ENCODE assay signal across 33 mouse cellular contexts in the genomic region with DNA sequence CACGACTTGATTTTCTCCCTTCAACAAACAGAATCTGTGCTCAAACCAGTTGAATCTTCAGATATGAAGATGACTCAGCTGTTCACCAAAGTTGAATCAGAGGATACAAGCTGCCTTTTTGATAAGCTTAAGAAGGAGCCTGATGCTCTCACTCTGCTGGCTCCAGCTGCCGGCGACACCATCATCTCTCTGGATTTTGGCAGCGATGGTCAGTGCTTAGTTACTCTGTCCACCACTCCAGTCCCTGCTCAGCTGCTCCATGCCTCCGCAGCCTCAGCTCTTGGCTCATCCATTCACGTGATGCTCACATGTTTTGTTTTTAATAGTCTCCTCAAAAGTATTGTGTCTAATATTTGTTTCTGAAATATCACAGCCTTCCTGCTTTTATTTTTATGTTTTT. TPM values are rescaled to one million over a fixed set of nuclear protein-coding genes. Genes with fewer than 3 reads are reported as not detected.
DNase-seq lines count a peak whose midpoint lies in the region; TF ChIP-seq lines count a peak whose summit lies in the region.
"Had no signal": no experiment of that assay in that cellular context is flagged by ENCODE, and none has a peak within 500 bp of the region (broad histone marks: within the 10 kb centered on the region; RNA-seq: fewer than 3 reads in every experiment).

No protein-coding gene starts in this region.

- TF ChIP-seq RAD21 in MEL (IDR thresholded peaks at IDR 0.05; ENCODE audit: low read depth, low read length) = no peak

- no peak overlapping the region for H3K27ac ChIP-seq in MEL (ENCODE audit: control insufficient read depth, low read depth, low read length)
- H3K27ac ChIP-seq: embryonic facial prominence, embryonic 12.5 days; heart, embryonic 15.5 days; hindbrain, embryonic 10.5 days; hindbrain, embryonic 15.5 days; limb, embryonic 10.5 days; limb, embryonic 15.5 days; liver, embryonic 13.5 days; macrophage; midbrain, embryonic 13.5 days; neural tube, embryonic 13.5 days had no signal

- TF ChIP-seq POLR2A in MEL (IDR thresholded peaks at IDR 0.05; ENCODE audit: control insufficient read depth in 1 of 2, insufficient read depth in 1 of 2, low read depth in 1 of 2, low read length in 2 of 2, poor library complexity in 1 of 2) = no peak

- no peaks in the 10 kb centered on the region for H3K4me1 ChIP-seq in MEL (ENCODE audit: control insufficient read depth in 1 of 2, insufficient read depth in 2 of 2, low read length in 2 of 2)
- H3K4me1 ChIP-seq: embryonic facial prominence, embryonic 12.5 days; hindbrain, embryonic 10.5 days; hindbrain, embryonic 15.5 days; limb, embryonic 10.5 days; limb, embryonic 15.5 days; liver, embryonic 13.5 days; midbrain, embryonic 13.5 days; neural tube, embryonic 13.5 days had no signal

- H3K27me3 ChIP-seq in MEL (ENCODE audit: control insufficient read depth in 1 of 2, insufficient read depth in 2 of 2, low read length in 2 of 2) = no peaks in the 10 kb centered on the region
- H3K27me3 ChIP-seq: CH12.LX; embryonic facial prominence, embryonic 12.5 days; heart, embryonic 15.5 days; hindbrain, embryonic 15.5 days; limb, embryonic 15.5 days; liver, embryonic 13.5 days; midbrain, embryonic 13.5 days; neural tube, embryonic 13.5 days had no signal

- no peak for TF ChIP-seq CTCF in MEL (IDR thresholded peaks at IDR 0.05 in 2 of 3, conservative IDR thresholded peaks at IDR 0.05 in 1 of 3; ENCODE audit: control insufficient read depth in 1 of 3, insufficient read depth in 1 of 3, low read depth in 2 of 3, low read length in 3 of 3, poor library complexity in 1 of 3, severe bottlenecking in 1 of 3)

- H3K36me3 ChIP-seq in MEL (ENCODE audit: control insufficient read depth in 1 of 2, insufficient read depth in 2 of 2, low read length in 2 of 2) = peaks cover 0 to 46% of the 10 kb centered on the region in 2 experiments; a peak in 2 of 4 replicates

- H3K4me3 ChIP-seq in MEL (ENCODE audit: control insufficient read depth in 1 of 2, insufficient read depth in 1 of 2, low read depth in 2 of 2, low read length in 2 of 2) = no peak overlapping the region
- H3K4me3 ChIP-seq: embryonic facial prominence, embryonic 12.5 days; heart, embryonic 15.5 days; hindbrain, embryonic 10.5 days; hindbrain, embryonic 15.5 days; limb, embryonic 10.5 days; limb, embryonic 15.5 days; liver, embryonic 13.5 days; midbrain, embryonic 13.5 days; neural tube, embryonic 13.5 days had no signal

- intact Hi-C loops in heart, postnatal 25 days (cut with DNase I) = loop anchor here (5.0 kb wide), 1 partner anchor 232 kb away; no protein-coding TSS in a partner anchor

- no peak for TF ChIP-seq EP300 in MEL (IDR thresholded peaks at IDR 0.05; ENCODE audit: low read depth in 1 of 2, low read length in 2 of 2)

- no peak overlapping the region for H3K9ac ChIP-seq in MEL (ENCODE audit: control insufficient read depth, low read depth, low read length, poor library complexity, severe bottlenecking)
- H3K9ac ChIP-seq: embryonic facial prominence, embryonic 12.5 days; heart, embryonic 15.5 days; hindbrain, embryonic 15.5 days; limb, embryonic 15.5 days; liver, embryonic 13.5 days; midbrain, embryonic 13.5 days; neural tube, embryonic 13.5 days had no signal

- H3K79me2 ChIP-seq in MEL (ENCODE audit: control insufficient read depth, insufficient read depth, low read length, poor library complexity) = no peaks in the 10 kb centered on the region

- H3K9me3 ChIP-seq in MEL (replicated peaks; ENCODE audit: insufficient read depth, low read length) = no peaks in the 10 kb centered on the region
- H3K9me3 ChIP-seq: embryonic facial prominence, embryonic 12.5 days; heart, embryonic 15.5 days; hindbrain, embryonic 10.5 days; hindbrain, embryonic 15.5 days; limb, embryonic 10.5 days; limb, embryonic 15.5 days; liver, embryonic 13.5 days; midbrain, embryonic 13.5 days; neural tube, embryonic 13.5 days had no signal

- DNase-seq in gastrocnemius, adult 18-20 months (ENCODE audit: low spot score) = peak; percentile 9
- DNase-seq in gastrocnemius, postnatal 10 days = no peak
- peak; percentile 49 to 53 for DNase-seq in heart, adult 18-20 months
- no peak for DNase-seq in heart, postnatal 25 days (ENCODE audit: low spot score)
- DNase-seq in MEL (ENCODE audit: low read depth, low spot score) = no peak
- peak; percentile 31 for DNase-seq in heart, postnatal 4 days
- no peak for DNase-seq in lung, postnatal 25 days (ENCODE audit: low spot score)
- DNase-seq: adrenal gland, adult 8-10 months; cerebellum, adult 11 months; cerebellum, adult 9-10 months; cerebellum, postnatal 36 days; embryo, embryonic 11 days; kidney, adult 11 months; kidney, postnatal 4 days; layer of hippocampus, adult 9-11 months; liver, embryonic 13.5 days; lung, adult 18-20 months; thymus, postnatal 4 days had no signal

TF ChIP-seq in MEL, 35 proteins besides CTCF, POLR2A, EP300 and RAD21:
- TF ChIP-seq RCOR1 (IDR thresholded peaks at IDR 0.05; ENCODE audit: low read depth, low read length) (peak; percentile 85), NELFE (IDR thresholded peaks at IDR 0.05; ENCODE audit: low read depth, low read length) (no peak), BHLHE40 (IDR thresholded peaks at IDR 0.05; ENCODE audit: borderline replicate concordance, low read depth, low read length) (no peak)

RNA-seq across cellular contexts. Expression of a gene that starts 2.1 kb away (rescaled TPM):
- 1 to 10 TPM; 2.1 to 2.2 TPM for total RNA-seq in gastrocnemius, adult 18-20 months (2021)
- 1 to 10 TPM; 1.3 to 3.4 TPM for total RNA-seq in gastrocnemius, postnatal 10 days (2021)
- 1 to 10 TPM; 6.0 to 6.5 TPM for total RNA-seq in heart, adult 18-20 months (2021)
- 1 to 10 TPM; 6.7 to 7.2 TPM for total RNA-seq in heart, postnatal 25 days (2021)
- total RNA-seq in MEL (2012; rRNA removed) = not detected in 2 replicates
- polyA plus RNA-seq in MEL (2012; ENCODE audit: insufficient read depth in 1 of 2, insufficient read length in 2 of 2, low read depth in 1 of 2, low replicate concordance in 2 of 2, missing spikeins in 1 of 2) = 1 to 10 TPM in 1 of 2 experiments, not detected in 1; 5.3 TPM
- 1 to 10 TPM; 7.1 to 7.6 TPM for total RNA-seq in heart, postnatal 4 days (2021)
- total RNA-seq: CH12.LX; megakaryocyte-erythroid progenitor cell, adult 5-6 weeks had no signal
- polyA plus RNA-seq: C2C12; macrophage; small intestine, adult 2 months; testis, adult 2 months had no signal

RNA-seq across cellular contexts. Expression of a gene that starts 24.7 kb away (rescaled TPM):
- 1 to 10 TPM; 4.7 to 8.5 TPM for total RNA-seq in gastrocnemius, adult 18-20 months (2021)
- total RNA-seq in gastrocnemius, postnatal 10 days (2021) = 1 to 10 TPM; 5.3 to 8.2 TPM
- total RNA-seq in heart, adult 18-20 months (2021) = 10 to 100 TPM; 11.0 to 11.8 TPM
- total RNA-seq in heart, postnatal 25 days (2021) = 10 to 100 TPM in 1 of 2 experiments, 1 to 10 TPM in 1; 9.9 to 11.4 TPM
- total RNA-seq in MEL (2012; rRNA removed) = 10.1 and 13.7 TPM in 2 replicates
- polyA plus RNA-seq in MEL (2012; ENCODE audit: insufficient read depth in 1 of 2, insufficient read length in 2 of 2, low read depth in 1 of 2, low replicate concordance in 2 of 2, missing spikeins in 1 of 2) = 10 to 100 TPM in 1 of 2 experiments, not detected in 1; 19.2 TPM
- 10 to 100 TPM; 10.7 to 11.2 TPM for total RNA-seq in heart, postnatal 4 days (2021)

RNA-seq across cellular contexts. Expression of a gene that starts 38.4 kb away (rescaled TPM):
- 10 to 100 TPM; 10.5 to 17.9 TPM for total RNA-seq in gastrocnemius, adult 18-20 months (2021)
- total RNA-seq in gastrocnemius, postnatal 10 days (2021) = 10 to 100 TPM; 29.7 to 36.4 TPM
- total RNA-seq in heart, adult 18-20 months (2021) = 10 to 100 TPM; 39.5 to 43.2 TPM
- 10 to 100 TPM; 49.5 to 56.0 TPM for total RNA-seq in heart, postnatal 25 days (2021)
- 22.7 and 23.2 TPM in 2 replicates for total RNA-seq in MEL (2012; rRNA removed)
- 10 to 100 TPM in 1 of 2 experiments, not detected in 1; 23.3 TPM for polyA plus RNA-seq in MEL (2012; ENCODE audit: insufficient read depth in 1 of 2, insufficient read length in 2 of 2, low read depth in 1 of 2, low replicate concordance in 2 of 2, missing spikeins in 1 of 2)
- total RNA-seq in heart, postnatal 4 days (2021) = 100 to 1,000 TPM; 151 to 159 TPM

RNA-seq across cellular contexts. Expression of a gene that starts 57.9 kb away (rescaled TPM):
- total RNA-seq in gastrocnemius, adult 18-20 months (2021) = not detected
- under 1 TPM; 0.09 to 0.16 TPM for total RNA-seq in gastrocnemius, postnatal 10 days (2021)
- total RNA-seq in heart, adult 18-20 months (2021) = not detected
- total RNA-seq in heart, postnatal 25 days (2021) = not detected
- total RNA-seq in MEL (2012; rRNA removed) = not detected in 2 replicates
- under 1 TPM in 1 of 2 experiments, not detected in 1; 0.07 TPM for polyA plus RNA-seq in MEL (2012; ENCODE audit: insufficient read depth in 1 of 2, insufficient read length in 2 of 2, low read depth in 1 of 2, low replicate concordance in 2 of 2, missing spikeins in 1 of 2)
- under 1 TPM in 1 of 2 experiments, not detected in 1; 0.05 TPM for total RNA-seq in heart, postnatal 4 days (2021)
- total RNA-seq: megakaryocyte-erythroid progenitor cell, adult 5-6 weeks had no signal
- polyA plus RNA-seq: inflammation-experienced regulatory T-cells, adult 6 months; macrophage; small intestine, adult 2 months had no signal

Comparison
In these comparisons a context has a peak if more than half of its experiments do, and no peak if none do; other contexts are left out.
1. DNase-seq: peak in gastrocnemius, adult 18-20 months (single experiment), heart, adult 18-20 months (2 of 2) and heart, postnatal 4 days (single experiment); none in gastrocnemius, postnatal 10 days (single experiment), heart, postnatal 25 days (single experiment), MEL (single experiment) and lung, postnatal 25 days (single experiment).